Mouse (Mus musculus): Measurements from ENCODE around the gene Agap1.

GRCm38 (mm10) chr1:89494816-89495215 is 40.2 kb downstream of the Agap1 start:
- no peak for TF ChIP-seq CTCF (IDR thresholded peaks at IDR 0.05; ENCODE audit: extremely low read depth, insufficient read depth, low read length)
- no peak for TF ChIP-seq POLR2A (IDR thresholded peaks at IDR 0.05; ENCODE audit: extremely low read depth, insufficient read depth, low read length)

Measured in cortical plate, adult 2 months (tissue).